Mouse (Mus musculus): ENCODE results near the gene Clint1.

Clint1 gene

GRCm38 (mm10) chr11:45929541-45929940, 77.7 kb downstream of the Clint1 start:
- no peak for DNase-seq (ENCODE audit: low read depth)

DNA sequence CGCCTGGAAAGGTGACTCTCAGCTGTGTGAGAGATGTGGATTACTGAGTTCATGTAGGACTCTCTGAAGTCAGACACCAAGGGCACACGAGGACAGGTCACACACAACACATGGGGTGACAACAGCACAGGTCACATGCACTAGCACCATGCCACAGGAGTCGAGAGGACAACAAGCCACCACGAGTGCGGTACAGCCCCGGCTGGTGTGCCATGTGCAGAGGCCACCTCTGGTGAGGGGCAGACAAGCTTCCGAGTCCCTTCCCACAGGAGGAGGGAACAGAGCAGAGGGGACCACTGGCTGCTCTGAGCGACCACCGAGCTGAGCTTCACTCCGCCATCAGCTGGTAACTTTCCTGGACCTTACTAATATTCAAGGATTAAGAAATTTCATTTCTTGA, 80.9 kb downstream of the Clint1 start:
- DNase-seq (ENCODE audit: low read depth): no peak

GRCm38 (mm10) chr11:45937478-45937877, 85.6 kb downstream of the Clint1 start:
- DNase-seq (ENCODE audit: low read depth): no peak

GRCm38 (mm10) chr11:45938917-45939316, 87.1 kb downstream of the Clint1 start:
- DNase-seq (ENCODE audit: low read depth): no peak

DNA sequence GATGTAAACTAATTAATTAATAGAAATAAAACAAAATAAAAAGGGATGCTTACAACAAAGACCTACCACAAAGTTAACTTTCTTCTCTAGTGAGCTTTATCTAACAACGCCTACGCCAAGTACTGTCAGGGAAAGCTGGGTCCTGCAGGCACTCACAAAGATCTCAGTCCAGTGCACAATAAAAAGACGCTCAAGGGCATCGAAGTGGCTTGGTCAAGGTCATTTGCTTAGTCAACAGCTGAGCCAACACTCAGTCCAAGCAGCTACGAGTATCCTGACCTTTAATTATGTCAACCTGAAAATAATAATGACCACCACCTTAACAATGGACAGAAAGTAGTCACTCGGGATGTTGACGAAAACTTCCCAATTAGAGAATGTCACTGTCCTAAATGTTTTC, 90.4 kb downstream of the Clint1 start:
- no peak for DNase-seq (ENCODE audit: low read depth)

DNA sequence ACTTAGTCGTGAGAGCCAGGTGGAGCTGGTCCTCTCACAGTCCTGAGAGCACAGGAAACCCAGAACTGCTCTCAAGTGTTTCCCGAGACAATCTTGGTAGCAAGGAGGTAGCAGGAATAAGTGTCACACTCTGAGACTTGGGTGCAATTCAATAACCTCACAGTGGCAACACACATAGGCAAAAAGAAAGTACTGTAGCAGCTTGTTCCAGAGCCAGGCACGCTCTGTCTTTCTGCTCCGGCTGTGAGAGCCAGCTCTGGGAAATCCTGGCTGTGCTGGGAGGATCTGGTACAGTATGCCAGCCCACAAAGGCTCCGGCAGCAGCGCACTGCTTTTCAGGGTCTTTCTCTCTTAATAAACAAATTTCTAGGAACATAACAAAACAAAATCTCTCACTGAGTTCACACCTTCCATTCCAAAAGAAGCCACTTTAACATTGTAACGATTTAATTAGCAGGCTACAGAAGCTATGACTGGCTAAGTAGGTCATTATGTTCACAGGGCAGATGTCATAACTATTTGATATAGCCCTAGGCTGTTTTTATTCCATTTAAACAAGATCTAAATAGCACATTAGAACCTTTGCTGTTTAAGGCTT, 91.4 kb downstream of the Clint1 start:
- no peak for DNase-seq (ENCODE audit: low read depth)

- DNase-seq (ENCODE audit: low read depth): peak; percentile 13
Measured at GRCm38 (mm10) chr11:45943891-45944642, 92.2 kb downstream of the Clint1 start.

- peak; percentile 89 for DNase-seq (ENCODE audit: low read depth)
Measured at GRCm38 (mm10) chr11:45944643-45945156, 92.8 kb downstream of the Clint1 start, which contains the start of gene Lsm11. TSS of gene Lsm11 (minus strand) at chr11:45944935.

DNA sequence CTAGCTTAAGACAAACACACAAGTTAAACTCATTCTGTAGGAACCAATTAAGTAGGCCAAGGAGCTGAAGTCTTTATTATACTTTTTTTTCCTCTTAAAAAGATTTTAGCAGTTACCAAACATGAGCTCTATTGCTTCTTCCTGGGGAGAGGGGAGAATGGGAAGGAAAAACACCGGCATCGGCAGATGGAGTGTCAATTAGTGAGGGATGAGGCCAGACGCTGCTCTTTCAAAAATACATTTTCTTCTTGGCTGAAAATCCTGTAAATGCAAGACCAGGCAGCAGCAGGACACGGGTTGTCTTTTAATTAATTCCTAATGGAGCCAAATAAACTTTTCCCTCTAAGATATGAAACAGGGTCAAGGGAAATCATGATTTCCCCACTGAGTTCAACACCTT, 94.9 kb downstream of the Clint1 start:
- no peak for DNase-seq (ENCODE audit: low read depth)

DNA sequence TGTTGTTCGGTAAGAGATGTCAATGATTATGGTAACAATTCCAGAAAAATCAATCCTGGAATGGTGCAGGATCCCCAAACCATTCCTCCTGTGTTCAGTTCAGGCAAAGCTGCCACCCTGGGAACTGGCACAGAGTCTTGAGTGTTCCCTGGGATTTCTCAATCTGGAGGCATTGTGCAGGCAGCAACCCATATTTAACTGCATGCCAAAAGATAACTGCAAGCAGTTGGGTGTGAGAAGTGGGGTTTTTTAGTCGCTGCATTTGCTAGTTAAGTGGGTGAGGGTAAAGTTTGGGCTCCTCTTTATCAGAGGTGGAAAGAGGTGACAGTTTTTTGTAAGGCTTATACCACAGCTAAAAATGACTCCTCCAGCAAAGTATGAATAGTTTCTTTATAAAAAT, 95.6 kb downstream of the Clint1 start:
- no peak for DNase-seq (ENCODE audit: low read depth)

GRCm38 (mm10) chr11:45955127-45955627, 103.3 kb downstream of the Clint1 start, which contains the start of gene Thg1l:
TSS of gene Thg1l (minus strand) at chr11:45955494.
- peak; percentile 90 for DNase-seq (ENCODE audit: low read depth)

- DNase-seq (ENCODE audit: low read depth): peak; percentile 54
Measured at GRCm38 (mm10) chr11:45959598-45959997, 107.7 kb downstream of the Clint1 start.

GRCm38 (mm10) chr11:45960003-45960402, 108.2 kb downstream of the Clint1 start:
- DNase-seq (ENCODE audit: low read depth): no peak

Measured in c-Kit-positive CD71-negative TER-119-negative erythroid progenitor cells, embryonic 14.5 days (primary cell).